Mouse (Mus musculus): ENCODE measurements at regions not wholly inside any gene's neighbourhood (a gene's known extent, or its start where the extent isn't known, plus 50 kb on each side); places are given as distances from the start of the nearest gene placed in this dataset.

DNA sequence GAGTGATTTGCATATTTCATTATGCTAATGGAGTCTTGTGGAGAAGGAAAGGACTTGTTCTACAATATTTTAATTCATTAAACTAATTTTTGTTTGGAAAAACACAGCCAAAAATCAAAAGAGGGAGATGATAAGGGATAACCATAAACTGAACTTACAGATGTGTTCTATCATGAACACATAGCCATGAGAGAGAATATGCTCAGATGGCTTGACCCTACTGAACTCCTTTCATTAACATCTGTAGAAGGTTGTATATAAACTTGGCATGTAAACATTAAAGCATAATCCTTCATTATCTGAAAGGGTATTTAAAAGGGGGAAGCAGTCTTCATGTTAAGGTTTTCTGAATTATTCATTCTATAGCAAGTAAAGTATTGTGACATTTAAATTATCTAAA, 871.1 kb downstream of the Tlr4 start:
- Histone ChIP-seq H3K36me3 (ENCODE audit: control insufficient read depth in 1 of 2, insufficient read depth in 2 of 2, low read length in 2 of 2) (no peaks in the 10 kb centered on the region), H3K27ac (ENCODE audit: control insufficient read depth, low read depth, low read length) (no peak overlapping the region), H3K79me2 (ENCODE audit: control insufficient read depth, insufficient read depth, low read length, poor library complexity) (no peaks in the 10 kb centered on the region), H3K9me3 (replicated peaks; ENCODE audit: insufficient read depth, low read length) (no peaks in the 10 kb centered on the region), H3K4me3 (ENCODE audit: control insufficient read depth in 1 of 2, insufficient read depth in 1 of 2, low read depth in 2 of 2, low read length in 2 of 2) (no peak overlapping the region), H3K27me3 (ENCODE audit: control insufficient read depth in 1 of 2, insufficient read depth in 2 of 2, low read length in 2 of 2) (no peaks in the 10 kb centered on the region), H3K4me1 (ENCODE audit: control insufficient read depth in 1 of 2, insufficient read depth in 2 of 2, low read length in 2 of 2) (no peaks in the 10 kb centered on the region), H3K9ac (ENCODE audit: control insufficient read depth, low read depth, low read length, poor library complexity, severe bottlenecking) (no peak overlapping the region)
- no peak for DNase-seq (ENCODE audit: low read depth, low spot score)
- TF ChIP-seq MAX (IDR thresholded peaks at IDR 0.05; ENCODE audit: low read length) (no peak), MAZ (IDR thresholded peaks at IDR 0.05; ENCODE audit: low read depth, low read length) (no peak), USF1 (IDR thresholded peaks at IDR 0.05; ENCODE audit: low read depth, low read length) (no peak), CHD1 (IDR thresholded peaks at IDR 0.05; ENCODE audit: low read depth, low read length) (no peak), NELFE (IDR thresholded peaks at IDR 0.05; ENCODE audit: low read depth, low read length) (no peak), MEF2A (IDR thresholded peaks at IDR 0.05; ENCODE audit: extremely low read depth, insufficient replicate concordance, low read depth, low read length, poor library complexity, severe bottlenecking) (no peak), GABPA (IDR thresholded peaks at IDR 0.05; ENCODE audit: low read depth, low read length) (no peak), JUND (IDR thresholded peaks at IDR 0.05; ENCODE audit: low read depth, low read length) (no peak), KAT2A (conservative IDR thresholded peaks at IDR 0.05; ENCODE audit: low read depth, low read length) (no peak), POLR2AphosphoS5 (IDR thresholded peaks at IDR 0.05; ENCODE audit: borderline replicate concordance, low read depth, low read length) (no peak)

Data from MEL (cell line).